Mouse (Mus musculus): ENCODE results near the gene Map3k20. TPM values are rescaled to one million over a fixed set of nuclear protein-coding genes. Genes with fewer than 3 reads are reported as not detected.

Map3k20 gene
- polyA plus RNA-seq, 1 experiment from 2014 or later: 22.3 TPM

DNA sequence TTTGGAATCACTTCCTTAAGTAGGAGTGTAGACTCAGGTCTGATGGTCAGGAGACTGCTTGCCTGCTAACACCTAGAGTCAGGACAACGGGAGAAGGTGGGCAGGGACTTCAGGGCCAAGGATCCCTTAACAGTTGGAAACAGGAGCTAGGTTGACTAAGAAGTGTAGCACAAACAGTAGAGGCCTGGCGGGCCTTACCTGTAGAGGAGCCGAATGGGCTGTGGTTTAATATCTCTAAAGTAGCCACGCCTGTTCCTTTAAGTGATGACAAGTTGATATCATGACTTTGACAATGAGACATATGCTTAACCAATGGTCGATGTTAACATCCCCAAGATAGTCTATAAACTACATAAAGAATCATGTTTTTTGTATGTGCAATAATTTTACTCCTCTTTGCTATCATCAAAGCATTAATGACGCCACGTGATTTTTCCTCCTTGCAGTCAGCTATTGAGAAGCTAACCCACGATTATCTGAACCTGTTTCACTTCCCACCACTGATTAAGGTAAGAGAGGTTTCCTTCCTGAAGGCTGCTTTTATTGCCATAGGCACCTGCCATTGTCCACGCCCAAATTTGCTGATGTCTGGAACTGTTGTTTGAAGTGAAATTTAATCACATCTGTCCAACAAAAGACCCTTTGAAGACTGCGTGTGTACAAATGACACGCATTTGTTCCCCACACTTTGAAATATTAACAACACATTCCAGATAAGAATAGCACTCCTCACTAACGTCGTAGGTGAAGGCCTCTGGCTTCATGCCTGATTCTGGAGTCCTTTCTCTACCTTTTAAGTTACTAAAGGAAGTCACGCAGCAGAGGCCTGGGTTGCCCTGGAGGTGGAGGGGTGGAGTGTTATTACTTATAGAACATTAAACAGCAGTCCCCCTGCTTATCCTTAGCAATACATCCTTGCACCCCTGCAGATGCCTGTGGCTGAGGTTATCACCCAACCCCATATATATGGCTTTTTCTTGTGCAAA, 131.0 kb downstream of the Map3k20 start:
- Histone ChIP-seq H3K4me2 (ENCODE audit: low read length) (no peak overlapping the region), H3K27ac (ENCODE audit: low read depth) (no peak overlapping the region), H3K9me3 (ENCODE audit: control insufficient read depth, low read length) (no peaks in the 10 kb centered on the region), H3K36me3 (ENCODE audit: control insufficient read depth, insufficient read depth, low read length) (peaks cover 10% of the 10 kb centered on the region; the same call in 1 of the 2 replicates), H3K27me3 (replicated peaks; ENCODE audit: control insufficient read depth, insufficient read depth, low read length) (no peaks in the 10 kb centered on the region), H3K9ac (ENCODE audit: low read length) (no peak overlapping the region), H3K4me1 (replicated peaks; ENCODE audit: control insufficient read depth, insufficient read depth, low read length) (0 out of 2 replicates have a peak, but pooled peaks cover 3% of the 10 kb centered on the region), H3K4me3 (ENCODE audit: low read depth, low read length) (no peak overlapping the region)
- ATAC-seq (replicated peaks; ENCODE audit: low FRiP score, low TSS enrichment, low read depth): peak; percentile 83
- WGBS: 60% methylated on average over 14 of the region's 14 CpGs
- no peak for DNase-seq (ENCODE audit: low spot score)

- 75% methylated on average over 5 of the region's 5 CpGs for WGBS
- DNase-seq (ENCODE audit: low spot score) (no peak), ATAC-seq (replicated peaks; ENCODE audit: low FRiP score, low TSS enrichment, low read depth) (no peak)
- Histone ChIP-seq H3K27me3 (replicated peaks; ENCODE audit: control insufficient read depth, insufficient read depth, low read length) (no peaks in the 10 kb centered on the region), H3K4me3 (ENCODE audit: low read depth, low read length) (no peak overlapping the region), H3K36me3 (ENCODE audit: control insufficient read depth, insufficient read depth, low read length) (no peaks in the 10 kb centered on the region; the same call in 1 of the 2 replicates), H3K4me2 (ENCODE audit: low read length) (no peak overlapping the region), H3K9ac (ENCODE audit: low read length) (no peak overlapping the region), H3K27ac (ENCODE audit: low read depth) (no peak overlapping the region), H3K9me3 (ENCODE audit: control insufficient read depth, low read length) (no peaks in the 10 kb centered on the region), H3K4me1 (replicated peaks; ENCODE audit: control insufficient read depth, insufficient read depth, low read length) (0 out of 2 replicates have a peak, but pooled peaks cover 3% of the 10 kb centered on the region)
Measured at GRCm38 (mm10) chr2:72420561-72420960, 135.1 kb downstream of the Map3k20 start.

DNA sequence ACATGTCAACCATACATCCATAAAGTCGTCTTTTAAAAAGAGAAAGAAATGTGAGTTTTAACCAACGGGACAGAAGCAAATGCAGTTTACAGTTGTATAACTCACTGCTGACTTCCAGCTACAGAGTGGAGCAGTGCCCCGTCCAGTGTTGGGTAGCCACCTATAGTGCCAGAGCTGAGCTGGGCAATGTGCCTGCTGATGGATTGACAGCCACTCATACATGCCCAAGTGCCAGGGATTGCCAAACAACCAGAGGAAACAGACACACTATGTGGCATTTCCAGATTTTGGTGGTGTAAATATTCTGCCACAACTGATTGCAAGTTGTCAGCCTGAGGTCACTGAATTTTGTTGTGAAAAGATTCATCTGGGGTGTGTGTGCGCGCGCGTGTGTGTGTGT, 139.2 kb downstream of the Map3k20 start:
- no peaks in the 10 kb centered on the region for H3K27me3 ChIP-seq (replicated peaks; ENCODE audit: control insufficient read depth, insufficient read depth, low read length)
- 82% methylated on average over 7 of the region's 7 CpGs for WGBS
- no peak overlapping the region for H3K9ac ChIP-seq (ENCODE audit: low read length)

GRCm38 (mm10) chr2:72426776-72427175, 141.3 kb downstream of the Map3k20 start:
- Histone ChIP-seq H3K27ac (ENCODE audit: low read depth) (no peak overlapping the region), H3K4me3 (ENCODE audit: low read depth, low read length) (no peak overlapping the region), H3K9ac (ENCODE audit: low read length) (no peak overlapping the region), H3K4me2 (ENCODE audit: low read length) (no peak overlapping the region), H3K9me3 (ENCODE audit: control insufficient read depth, low read length) (no peaks in the 10 kb centered on the region), H3K36me3 (ENCODE audit: control insufficient read depth, insufficient read depth, low read length) (no peaks in the 10 kb centered on the region), H3K4me1 (replicated peaks; ENCODE audit: control insufficient read depth, insufficient read depth, low read length) (no peaks in the 10 kb centered on the region), H3K27me3 (replicated peaks; ENCODE audit: control insufficient read depth, insufficient read depth, low read length) (no peaks in the 10 kb centered on the region)
- 36% methylated on average over 8 of the region's 8 CpGs for WGBS
- ATAC-seq (replicated peaks; ENCODE audit: low FRiP score, low TSS enrichment, low read depth): no peak
- no peak for DNase-seq (ENCODE audit: low spot score)

More for the DNA sequence above, 139.2 kb downstream of the Map3k20 start:
- DNase-seq (ENCODE audit: low spot score): no peak
- no peak for ATAC-seq (replicated peaks; ENCODE audit: low FRiP score, low TSS enrichment, low read depth)
- no peak overlapping the region for H3K4me3 ChIP-seq (ENCODE audit: low read depth, low read length)
- no peaks in the 10 kb centered on the region for H3K4me1 ChIP-seq (replicated peaks; ENCODE audit: control insufficient read depth, insufficient read depth, low read length)
- no peak overlapping the region for H3K27ac ChIP-seq (ENCODE audit: low read depth)
- no peaks in the 10 kb centered on the region for H3K36me3 ChIP-seq (ENCODE audit: control insufficient read depth, insufficient read depth, low read length)
- no peak overlapping the region for H3K4me2 ChIP-seq (ENCODE audit: low read length)
- no peaks in the 10 kb centered on the region for H3K9me3 ChIP-seq (ENCODE audit: control insufficient read depth, low read length)

DNA sequence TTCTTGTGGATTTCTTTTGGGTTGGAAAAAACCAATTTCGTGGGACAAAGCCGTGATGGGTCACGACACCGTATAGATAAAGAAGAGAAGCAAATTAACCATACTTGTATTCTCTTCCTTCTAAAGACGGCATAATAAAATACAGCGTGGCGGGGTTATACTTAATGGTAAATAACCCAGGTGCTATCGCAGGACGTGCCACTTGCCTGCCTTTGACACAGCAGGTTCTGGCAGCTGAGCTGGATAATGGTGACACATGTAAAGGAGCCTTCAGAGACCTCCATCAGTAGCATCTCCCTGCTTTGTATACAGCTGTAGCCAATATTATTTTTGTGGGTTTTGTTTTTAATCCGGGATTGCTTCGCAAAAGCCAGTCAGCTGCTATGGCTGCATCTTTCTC, 141.9 kb downstream of the Map3k20 start:
- no peak for ATAC-seq (replicated peaks; ENCODE audit: low FRiP score, low TSS enrichment, low read depth)
- no peak for DNase-seq (ENCODE audit: low spot score)
- H3K4me2 ChIP-seq (ENCODE audit: low read length): no peak overlapping the region
- H3K4me3 ChIP-seq (ENCODE audit: low read depth, low read length): no peak overlapping the region
- H3K36me3 ChIP-seq (ENCODE audit: control insufficient read depth, insufficient read depth, low read length): no peaks in the 10 kb centered on the region
- 61% methylated on average over 11 of the region's 11 CpGs for WGBS
- no peaks in the 10 kb centered on the region for H3K4me1 ChIP-seq (replicated peaks; ENCODE audit: control insufficient read depth, insufficient read depth, low read length)
- H3K27me3 ChIP-seq (replicated peaks; ENCODE audit: control insufficient read depth, insufficient read depth, low read length): no peaks in the 10 kb centered on the region
- H3K27ac ChIP-seq (ENCODE audit: low read depth): no peak overlapping the region
- H3K9ac ChIP-seq (ENCODE audit: low read length): no peak overlapping the region
- no peaks in the 10 kb centered on the region for H3K9me3 ChIP-seq (ENCODE audit: control insufficient read depth, low read length)

DNA sequence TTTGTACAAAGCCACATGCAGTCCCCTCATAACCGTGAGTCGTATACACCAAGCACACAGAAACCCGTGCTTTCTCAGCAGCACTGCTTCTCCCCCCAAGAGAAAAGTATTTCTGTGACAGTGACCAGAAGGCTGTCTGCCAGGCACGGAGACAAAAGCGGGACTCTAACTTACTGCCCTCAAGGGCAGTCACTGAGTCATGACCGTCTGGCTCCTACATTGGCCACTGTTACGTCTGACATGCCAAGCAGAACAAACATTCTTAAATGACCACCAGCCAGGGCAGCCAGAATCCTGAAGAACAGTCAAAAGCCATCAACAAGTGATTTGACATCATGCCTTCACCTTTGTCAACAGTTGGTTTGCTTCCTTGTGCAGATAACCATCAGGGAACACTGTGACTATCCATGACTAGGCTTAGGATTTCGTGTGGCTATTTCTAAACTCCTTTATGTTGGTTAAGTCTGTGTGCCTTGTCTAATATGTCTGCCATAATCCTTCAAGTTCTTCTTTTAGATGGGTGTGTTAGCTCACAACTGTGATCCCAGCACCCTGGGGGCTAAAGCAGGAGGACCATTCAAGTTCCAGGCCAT, 153.6 kb downstream of the Map3k20 start:
- Histone ChIP-seq H3K27me3 (replicated peaks; ENCODE audit: control insufficient read depth, insufficient read depth, low read length) (no peaks in the 10 kb centered on the region), H3K27ac (ENCODE audit: low read depth) (no peak overlapping the region), H3K4me1 (replicated peaks; ENCODE audit: control insufficient read depth, insufficient read depth, low read length) (no peaks in the 10 kb centered on the region), H3K4me2 (ENCODE audit: low read length) (no peak overlapping the region), H3K4me3 (ENCODE audit: low read depth, low read length) (no peak overlapping the region), H3K9me3 (ENCODE audit: control insufficient read depth, low read length) (no peaks in the 10 kb centered on the region), H3K36me3 (ENCODE audit: control insufficient read depth, insufficient read depth, low read length) (0 out of 2 replicates have a peak, but pooled peaks cover 13% of the 10 kb centered on the region), H3K9ac (ENCODE audit: low read length) (no peak overlapping the region)
- ATAC-seq (replicated peaks; ENCODE audit: low FRiP score, low TSS enrichment, low read depth) (no peak), DNase-seq (ENCODE audit: low spot score) (no peak)
- 74% methylated on average over 8 of the region's 8 CpGs for WGBS

- Histone ChIP-seq H3K9ac (ENCODE audit: low read length) (no peak overlapping the region), H3K27ac (ENCODE audit: low read depth) (no peak overlapping the region), H3K9me3 (ENCODE audit: control insufficient read depth, low read length) (no peaks in the 10 kb centered on the region), H3K4me1 (replicated peaks; ENCODE audit: control insufficient read depth, insufficient read depth, low read length) (no peaks in the 10 kb centered on the region), H3K4me2 (ENCODE audit: low read length) (no peak overlapping the region), H3K36me3 (ENCODE audit: control insufficient read depth, insufficient read depth, low read length) (0 out of 2 replicates have a peak, but pooled peaks cover 13% of the 10 kb centered on the region), H3K4me3 (ENCODE audit: low read depth, low read length) (no peak overlapping the region), H3K27me3 (replicated peaks; ENCODE audit: control insufficient read depth, insufficient read depth, low read length) (no peaks in the 10 kb centered on the region)
- DNase-seq (ENCODE audit: low spot score) (no peak), ATAC-seq (replicated peaks; ENCODE audit: low FRiP score, low TSS enrichment, low read depth) (no peak)
- 97% methylated on average over 9 of the region's 9 CpGs for WGBS
Measured at GRCm38 (mm10) chr2:72441010-72441409, 155.6 kb downstream of the Map3k20 start.

- H3K4me2 ChIP-seq (ENCODE audit: low read length): no peak overlapping the region
- ATAC-seq (replicated peaks; ENCODE audit: low FRiP score, low TSS enrichment, low read depth): no peak
- H3K4me1 ChIP-seq (replicated peaks; ENCODE audit: control insufficient read depth, insufficient read depth, low read length): no peaks in the 10 kb centered on the region
- H3K27me3 ChIP-seq (replicated peaks; ENCODE audit: control insufficient read depth, insufficient read depth, low read length): no peaks in the 10 kb centered on the region
- no peak for DNase-seq (ENCODE audit: low spot score)
- no peak overlapping the region for H3K4me3 ChIP-seq (ENCODE audit: low read depth, low read length)
- no peak overlapping the region for H3K9ac ChIP-seq (ENCODE audit: low read length)
- WGBS: 89% methylated on average over 6 of the region's 6 CpGs
- 0 out of 2 replicates have a peak, but pooled peaks cover 13% of the 10 kb centered on the region for H3K36me3 ChIP-seq (ENCODE audit: control insufficient read depth, insufficient read depth, low read length)
- H3K27ac ChIP-seq (ENCODE audit: low read depth): no peak overlapping the region
- no peaks in the 10 kb centered on the region for H3K9me3 ChIP-seq (ENCODE audit: control insufficient read depth, low read length)
Measured at GRCm38 (mm10) chr2:72442825-72443224, 157.4 kb downstream of the Map3k20 start.
